Mouse (Mus musculus) heart, embryonic 16.5 days (tissue): Measurements from ENCODE around the gene Ccdc78. TPM values are rescaled to one million over a fixed set of nuclear protein-coding genes. Genes with fewer than 3 reads are reported as not detected.

Source experiments
- ATAC-seq: fragments of 200-750 bp; cut with Nextera tagmentation; replicated peaks from 2 replicates; pipeline ENCODE4 v1.8.0; 2017; ENCODE audit warnings: moderate number of reproducible peaks; ENCODE audit not compliant: insufficient read depth, low FRiP score; ENCODE audit errors: extremely low read depth
- H3K27ac ChIP-seq: fragments of 300-500 bp; sonication (generic); 2 replicates; pipeline ENCODE4 v1.5.1; 2014; ENCODE audit warnings: mild to moderate bottlenecking, low read length, control low read depth, moderate library complexity
- H3K27me3 ChIP-seq: fragments of 300-500 bp; sonication (generic); 2 replicates; pipeline ENCODE4 v1.6.1; 2014; ENCODE audit warnings: low read length, mixed read lengths; ENCODE audit not compliant: control insufficient read depth, insufficient read depth
- H3K36me3 ChIP-seq: fragments of 300-500 bp; sonication (generic); 2 replicates; pipeline ENCODE4 v1.6.1; 2014; ENCODE audit not compliant: control insufficient read depth, insufficient read depth
- H3K4me1 ChIP-seq: fragments of 300-500 bp; sonication (generic); 2 replicates; pipeline ENCODE4 v1.6.1; 2014; ENCODE audit warnings: low read length, mixed read lengths; ENCODE audit not compliant: control insufficient read depth, insufficient read depth
- H3K4me2 ChIP-seq: fragments of 300-500 bp; sonication (generic); 2 replicates; pipeline ENCODE4 v1.6.1; 2014; ENCODE audit warnings: low read depth, mild to moderate bottlenecking, control low read depth, low read length
- H3K4me3 ChIP-seq: fragments of 300-500 bp; sonication (generic); 2 replicates; pipeline ENCODE4 v1.5.1; 2014; ENCODE audit warnings: mild to moderate bottlenecking, control low read depth, low read length
- H3K9ac ChIP-seq: fragments of 300-500 bp; sonication (generic); 2 replicates; pipeline ENCODE4 v1.6.1; 2014; ENCODE audit warnings: low read length, control low read depth
- H3K9me3 ChIP-seq: fragments of 300-500 bp; sonication (generic); replicated peaks from 2 replicates; pipeline ENCODE4 v1.6.1; 2016; ENCODE audit warnings: low read length; ENCODE audit not compliant: control insufficient read depth
- WGBS: fragments of 180-500 bp; shearing (Covaris S2); extraction: QIAGEN DNeasy Blood & Tissue Kit; methylation state at CpG from one replicate; pipeline ENCODE4 v1.1.7; 2014; 5-methylcytosine and 5-hydroxymethylcytosine counted together
- microRNA-seq: library from miRNA; unstranded; fragments of <30 nt; microRNA quantifications from one replicate; pipeline ENCODE4, GENCODE M21; 2017
- polyA plus RNA-seq: library from polyadenylated mRNA; unstranded; fragments of >200 nt; fragmentation: Nextera tagmentation; extraction: Ambion mirVana; gene quantifications from 2 replicates; pipeline ENCODE4 v1.2.1, GENCODE M21; 2015

Gene Ccdc78
- polyA plus RNA-seq, 1 experiment from 2014 or later = 0.53 TPM

- Histone ChIP-seq H3K36me3 (peaks cover 35% of the 10 kb centered on the region), H3K27me3 (no peaks in the 10 kb centered on the region), H3K4me1 (peaks cover 35% of the 10 kb centered on the region), H3K9me3 (no peaks in the 10 kb centered on the region), H3K4me2 (peak overlapping the region; percentile 77; the same call in 1 of the 2 replicates), H3K27ac (peak overlapping the region; percentile 66), H3K4me3 (no peak overlapping the region), H3K9ac (no peak overlapping the region; the same call in 1 of the 2 replicates)
- ATAC-seq = no peak
- WGBS = 36% methylated on average over 3 of the region's 3 CpGs
Measured at GRCm38 (mm10) chr17:25837533-25837932, 51.2 kb downstream of the Ccdc78 start.

DNA sequence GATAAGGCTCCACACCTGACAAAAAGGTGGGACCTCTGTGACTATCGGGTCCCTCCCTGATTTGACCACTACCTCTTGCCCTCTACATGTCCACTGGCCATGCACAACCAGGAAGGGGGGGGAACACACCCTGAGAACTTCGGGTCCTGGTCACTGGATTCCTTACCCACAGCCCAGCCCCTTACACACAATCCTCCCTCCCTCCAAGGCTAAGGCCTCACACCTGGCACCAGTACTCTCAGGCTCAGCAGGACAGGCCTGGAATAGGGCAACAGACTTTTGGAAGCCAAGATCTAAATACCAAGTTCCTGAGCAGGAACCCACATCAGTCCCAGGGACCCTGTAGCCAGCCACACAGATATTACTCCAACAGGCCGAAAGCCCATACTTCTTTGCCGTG is 52.5 kb downstream of the Ccdc78 start:
- no peaks in the 10 kb centered on the region for H3K27me3 ChIP-seq
- H3K9ac ChIP-seq = no peak overlapping the region
- no peak overlapping the region for H3K4me2 ChIP-seq
- H3K36me3 ChIP-seq = peaks cover 35% of the 10 kb centered on the region
- 85% methylated on average over 4 of the region's 4 CpGs for WGBS
- no peaks in the 10 kb centered on the region for H3K9me3 ChIP-seq
- H3K4me3 ChIP-seq = no peak overlapping the region
- no peak overlapping the region for H3K27ac ChIP-seq
- peaks cover 40% of the 10 kb centered on the region for H3K4me1 ChIP-seq
- ATAC-seq = no peak

DNA sequence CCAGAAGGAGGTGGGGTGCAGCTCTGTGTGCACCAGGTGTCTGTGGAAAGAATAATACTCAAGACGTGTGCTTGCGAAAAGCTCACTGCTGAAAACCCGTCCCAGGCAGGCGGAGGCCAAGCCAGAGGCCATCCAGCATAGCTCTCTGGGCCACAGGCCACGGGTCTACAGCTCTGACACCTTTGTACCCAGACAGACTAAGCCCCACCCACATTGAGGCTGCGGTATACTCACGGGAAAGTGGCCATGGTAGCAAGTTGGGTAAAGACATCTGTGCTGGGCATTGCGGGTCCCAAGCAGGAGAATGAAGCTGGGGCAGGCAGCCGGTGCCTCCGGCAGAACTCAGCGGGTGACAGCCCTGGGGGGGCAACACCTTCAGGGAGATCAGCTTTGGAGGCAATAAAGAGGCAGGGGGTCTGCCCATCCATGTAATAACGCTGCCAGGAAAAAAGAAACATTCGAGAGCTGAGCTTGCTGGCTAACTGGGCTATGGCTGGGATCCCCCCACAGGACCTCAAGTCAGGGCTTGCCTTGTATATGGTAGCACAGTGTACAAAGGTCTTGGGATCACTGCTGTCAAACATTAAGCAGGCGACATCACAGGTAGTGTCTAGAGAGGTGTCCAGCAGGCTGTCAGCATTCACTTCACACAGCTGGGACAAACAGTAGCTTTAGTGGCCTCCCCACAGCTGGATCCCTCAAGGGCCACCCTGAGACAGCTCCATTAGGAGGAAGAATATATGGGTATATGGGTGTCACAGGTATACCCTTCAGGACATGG is 53.3 kb downstream of the Ccdc78 start:
- no peak for ATAC-seq
- Histone ChIP-seq H3K4me2 (no peak overlapping the region), H3K4me1 (peaks cover 35% of the 10 kb centered on the region), H3K9ac (no peak overlapping the region), H3K4me3 (no peak overlapping the region), H3K9me3 (no peaks in the 10 kb centered on the region), H3K36me3 (peaks cover 35% of the 10 kb centered on the region), H3K27me3 (no peaks in the 10 kb centered on the region), H3K27ac (no peak overlapping the region)
- WGBS = 81% methylated on average over 14 of the region's 14 CpGs

Small RNA genes lying within 50 kb of the gene (microRNA-seq; reads per million reads assigned to microRNA genes)
- gene Gm25083 (not detected), gene Mir3082 (not detected), gene Mir6966 (0.79 reads per million)

Other genes with a start within 250 kb of the Ccdc78 start
- gene Sox8, start 215.9 kb upstream of the Ccdc78 start, polyA plus RNA-seq = 0.54 and 0.82 TPM in 2 replicates
- gene Lmf1, start 207.5 kb upstream of the Ccdc78 start, polyA plus RNA-seq = 36.9 and 39.8 TPM in 2 replicates
- 0.60 and 2.2 TPM in 2 replicates for gene Gng13, start 69.4 kb upstream of the Ccdc78 start, polyA plus RNA-seq
- gene Chtf18, start 59.2 kb upstream of the Ccdc78 start, polyA plus RNA-seq = 16.7 and 17.2 TPM in 2 replicates
- gene Rpusd1, start 58.9 kb upstream of the Ccdc78 start, polyA plus RNA-seq = 12.7 and 13.7 TPM in 2 replicates
- gene Mslnl, start 50.5 kb upstream of the Ccdc78 start, polyA plus RNA-seq = 0.16 TPM in 2 replicates
- 50.0 and 51.1 TPM in 2 replicates for gene Msln, start 32.2 kb upstream of the Ccdc78 start, polyA plus RNA-seq
- 38.3 and 39.7 TPM in 2 replicates for gene Narfl, start 12.8 kb upstream of the Ccdc78 start, polyA plus RNA-seq
- 51.4 and 55.2 TPM in 2 replicates for gene Haghl, start 907 bp upstream of the Ccdc78 start, polyA plus RNA-seq
- 65.1 and 68.9 TPM in 2 replicates for gene Fam173a, start 6.3 kb downstream of the Ccdc78 start, polyA plus RNA-seq
- 0.26 and 0.54 TPM in 2 replicates for gene AC134908.4, start 9.1 kb downstream of the Ccdc78 start, polyA plus RNA-seq
- 25.6 and 26.9 TPM in 2 replicates for gene Metrn, start 10.6 kb downstream of the Ccdc78 start, polyA plus RNA-seq
- gene Fbxl16, start 22.5 kb downstream of the Ccdc78 start, polyA plus RNA-seq = 0.75 and 0.81 TPM in 2 replicates
- gene Wdr24, start 37.0 kb downstream of the Ccdc78 start, polyA plus RNA-seq = 18.7 and 19.8 TPM in 2 replicates
- 35.0 and 36.6 TPM in 2 replicates for gene Jmjd8, start 42.3 kb downstream of the Ccdc78 start, polyA plus RNA-seq
- 292 and 304 TPM in 2 replicates for gene Stub1, start 46.8 kb downstream of the Ccdc78 start, polyA plus RNA-seq
- 1.6 and 1.7 TPM in 2 replicates for gene Rhbdl1, start 50.7 kb downstream of the Ccdc78 start, polyA plus RNA-seq
- gene Gm20683, start 55.2 kb downstream of the Ccdc78 start, polyA plus RNA-seq = 2.0 and 2.5 TPM in 2 replicates
- gene Rhot2, start 58.3 kb downstream of the Ccdc78 start, polyA plus RNA-seq = 31.6 and 32.7 TPM in 2 replicates
- 13.1 and 15.0 TPM in 2 replicates for gene Wdr90, start 74.9 kb downstream of the Ccdc78 start, polyA plus RNA-seq
- gene Mcrip2, start 82.2 kb downstream of the Ccdc78 start, polyA plus RNA-seq = 225 and 234 TPM in 2 replicates
- 35.1 and 37.1 TPM in 2 replicates for gene Mettl26, start 88.5 kb downstream of the Ccdc78 start, polyA plus RNA-seq
- gene Wfikkn1, start 94.3 kb downstream of the Ccdc78 start, polyA plus RNA-seq = 0.30 and 0.41 TPM in 2 replicates
- 14.5 and 18.7 TPM in 2 replicates for gene Rab40c, start 133.1 kb downstream of the Ccdc78 start, polyA plus RNA-seq
- gene Pigq, start 158.4 kb downstream of the Ccdc78 start, polyA plus RNA-seq = 59.3 and 66.0 TPM in 2 replicates
- 0.06 and 0.11 TPM in 2 replicates for gene Nhlrc4, start 158.4 kb downstream of the Ccdc78 start, polyA plus RNA-seq
- 0.11 TPM in 1 of 2 replicates, not detected in the other for gene A930017K11Rik, start 166.0 kb downstream of the Ccdc78 start, polyA plus RNA-seq
- gene Capn15, start 199.2 kb downstream of the Ccdc78 start, polyA plus RNA-seq = 12.0 and 14.5 TPM in 2 replicates